Mouse (Mus musculus) midbrain, embryonic 14.5 days (tissue): ENCODE data around the gene Rere. TPM values are rescaled to one million over a fixed set of nuclear protein-coding genes. Genes with fewer than 3 reads are reported as not detected.
A peak's percentile ranks its signal among the peaks of the same experiment; 100 is the strongest.

ENCODE experiments used
- ATAC-seq: fragments of 200-750 bp; cut with Nextera tagmentation; 2 replicates; pipeline ENCODE4 v1.8.0; 2017; ENCODE audit warnings: moderate number of reproducible peaks, moderate library complexity; ENCODE audit not compliant: low FRiP score, low TSS enrichment
- DNase-seq: peaks from one replicate; pipeline ENCODE4 v3.0.0-alpha.2; 2015
- H3K27ac ChIP-seq: fragments of 300-500 bp; sonication (generic); replicated peaks from 2 replicates; pipeline ENCODE4 v1.5.1; 2014; ENCODE audit warnings: mild to moderate bottlenecking, low read depth, low read length, moderate library complexity
- H3K27me3 ChIP-seq: fragments of 300-500 bp; sonication (generic); 2 replicates; pipeline ENCODE4 v1.6.1; 2014; ENCODE audit warnings: low read length, control low read depth, mixed read lengths; ENCODE audit not compliant: control insufficient read depth, insufficient read depth
- H3K36me3 ChIP-seq: fragments of 300-500 bp; sonication (generic); 2 replicates; pipeline ENCODE4 v1.6.1; 2014; ENCODE audit warnings: low read length, control low read depth; ENCODE audit not compliant: control insufficient read depth, insufficient read depth
- H3K4me1 ChIP-seq: fragments of 300-500 bp; sonication (generic); 2 replicates; pipeline ENCODE4 v1.6.1; 2014; ENCODE audit warnings: mild to moderate bottlenecking, antibody characterized with exemption, low read length, control low read depth; ENCODE audit not compliant: control insufficient read depth, insufficient read depth
- H3K4me2 ChIP-seq: fragments of 300-500 bp; sonication (generic); 2 replicates; pipeline ENCODE4 v1.6.1; 2014; ENCODE audit warnings: mild to moderate bottlenecking, low read length, moderate library complexity
- H3K4me3 ChIP-seq: fragments of 300-500 bp; sonication (generic); replicated peaks from 2 replicates; pipeline ENCODE4 v1.5.1; 2014; ENCODE audit warnings: low read depth, low read length
- H3K9ac ChIP-seq: fragments of 300-500 bp; sonication (generic); replicated peaks from 2 replicates; pipeline ENCODE4 v1.6.1; 2014; ENCODE audit warnings: mild to moderate bottlenecking, low read length, moderate library complexity
- H3K9me3 ChIP-seq: fragments of 300-500 bp; sonication (generic); 2 replicates; pipeline ENCODE4 v1.6.1; 2016; ENCODE audit warnings: low read length, control low read depth, mixed read lengths; ENCODE audit not compliant: control insufficient read depth
- WGBS: fragments of 180-500 bp; shearing (Covaris S2); extraction: QIAGEN DNeasy Blood & Tissue Kit; methylation state at CpG from one replicate; pipeline ENCODE4 v1.1.7; 2014; 5-methylcytosine and 5-hydroxymethylcytosine counted together
- polyA plus RNA-seq: library from polyadenylated mRNA; unstranded; fragments of >200 nt; fragmentation: Nextera tagmentation; extraction: Ambion mirVana; gene quantifications from 2 replicates; pipeline ENCODE4 v1.2.1, GENCODE M21; 2014

The Rere gene
- polyA plus RNA-seq, 1 experiment from 2014 or later = 48.6 TPM

DNA sequence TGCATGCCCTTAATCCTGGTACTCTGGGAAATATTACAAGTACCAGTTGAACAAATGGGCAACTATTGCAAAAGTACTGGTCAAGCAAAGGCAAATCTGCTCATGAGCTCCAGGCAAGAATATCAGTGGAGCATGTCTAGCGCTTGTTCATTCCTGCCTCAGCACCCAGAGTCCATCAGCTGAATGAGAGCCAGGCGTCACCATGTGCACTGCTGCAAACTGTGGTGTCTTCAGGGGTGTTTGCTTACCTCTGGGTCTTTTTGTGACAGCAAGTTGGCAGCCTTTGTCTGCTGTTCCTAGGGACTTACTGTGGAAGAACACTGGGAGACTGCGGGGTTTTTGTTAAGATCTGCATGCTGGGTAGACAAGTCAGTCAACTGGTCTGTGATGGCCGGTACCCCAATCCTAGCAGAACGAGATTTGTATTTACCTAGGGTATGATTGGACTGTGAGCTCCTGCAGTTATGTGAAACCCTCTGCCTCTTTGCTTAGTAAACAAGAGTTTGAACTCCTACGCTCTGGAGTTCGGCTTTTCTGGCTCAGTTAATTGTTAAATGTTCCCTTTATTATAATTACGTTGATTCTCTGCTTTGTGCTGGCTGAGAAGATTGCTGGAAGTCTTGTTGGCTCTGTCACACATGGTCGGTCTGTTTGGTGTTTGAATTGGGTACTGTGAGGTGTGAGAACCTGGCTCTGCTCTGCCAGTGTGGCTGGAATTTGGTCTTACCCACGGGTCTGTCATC lies 134.0 kb downstream of the Rere start:
- Histone ChIP-seq H3K4me1 (0 out of 2 replicates have a peak, but pooled peaks cover 5% of the 10 kb centered on the region), H3K36me3 (peaks cover 1% of the 10 kb centered on the region; the same call in 1 of the 2 replicates), H3K4me2 (no peak overlapping the region), H3K4me3 (no peak overlapping the region), H3K9ac (no peak overlapping the region), H3K27me3 (no peaks in the 10 kb centered on the region), H3K9me3 (no peaks in the 10 kb centered on the region), H3K27ac (peak overlapping the region; percentile 6; the same call in 1 of the 2 replicates)
- DNase-seq (no peak), ATAC-seq (no peak)
- WGBS = 56% methylated on average over 10 of the region's 10 CpGs

GRCm38 (mm10) chr4:150420576-150421263 lies 139.3 kb downstream of the Rere start:
- DNase-seq (no peak), ATAC-seq (no peak)
- H3K4me3 ChIP-seq = no peak overlapping the region
- peaks cover 6% of the 10 kb centered on the region; the same call in 1 of the 2 replicates for H3K36me3 ChIP-seq
- H3K27ac ChIP-seq = peak overlapping the region; percentile 32
- 65% methylated on average over 10 of the region's 10 CpGs for WGBS
- H3K9ac ChIP-seq = no peak overlapping the region
- no peaks in the 10 kb centered on the region for H3K27me3 ChIP-seq
- no peaks in the 10 kb centered on the region for H3K9me3 ChIP-seq
- H3K4me1 ChIP-seq = 0 out of 2 replicates have a peak, but pooled peaks cover 7% of the 10 kb centered on the region
- no peak overlapping the region for H3K4me2 ChIP-seq

GRCm38 (mm10) chr4:150426098-150426879 lies 144.8 kb downstream of the Rere start:
- no peak overlapping the region; the same call in 1 of the 2 replicates for H3K9ac ChIP-seq
- peak overlapping the region; percentile 88 for H3K27ac ChIP-seq
- peaks cover 35% of the 10 kb centered on the region for H3K4me1 ChIP-seq
- no peak for DNase-seq
- no peaks in the 10 kb centered on the region for H3K27me3 ChIP-seq
- H3K36me3 ChIP-seq = no peaks in the 10 kb centered on the region
- 19% methylated on average over 8 of the region's 8 CpGs for WGBS
- H3K4me2 ChIP-seq = peak overlapping the region; percentile 27
- no peaks in the 10 kb centered on the region for H3K9me3 ChIP-seq
- no peak overlapping the region for H3K4me3 ChIP-seq
- peak; percentile 60; the same call in 1 of the 2 replicates for ATAC-seq

DNA sequence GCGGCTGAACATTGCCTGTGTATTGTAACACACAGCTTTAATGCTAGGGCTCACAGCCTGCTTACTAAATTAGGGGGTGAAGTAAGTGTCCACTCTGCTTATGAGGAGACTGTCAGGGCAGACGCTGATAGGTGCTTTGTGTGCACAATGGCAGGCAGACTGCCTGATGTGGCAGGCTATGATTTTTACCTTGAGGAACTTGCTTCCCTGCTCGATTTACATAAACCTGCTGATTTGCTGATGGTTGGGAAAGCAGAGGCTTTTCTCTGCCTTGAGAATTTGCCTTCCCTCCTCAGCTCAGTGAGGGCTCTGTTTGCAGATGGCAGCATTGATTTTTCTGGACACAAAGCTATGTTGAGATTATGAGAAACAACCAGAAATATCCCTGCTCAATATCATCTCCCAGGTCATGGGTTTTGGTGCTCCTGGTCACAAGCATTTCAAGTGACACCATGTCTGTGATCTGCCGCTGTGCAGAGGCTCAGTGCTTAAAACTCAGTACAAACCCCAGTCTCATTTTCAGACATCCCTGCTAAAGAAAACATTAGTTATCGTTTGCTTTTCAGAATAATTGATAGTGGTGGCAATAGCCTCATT lies 145.5 kb downstream of the Rere start:
- peak; percentile 71 for DNase-seq
- Histone ChIP-seq H3K27ac (peak overlapping the region; percentile 88), H3K36me3 (0 out of 2 replicates have a peak, but pooled peaks cover under 1% of the 10 kb centered on the region), H3K4me2 (peak overlapping the region; percentile 27), H3K4me1 (peaks cover 39% of the 10 kb centered on the region), H3K27me3 (no peaks in the 10 kb centered on the region), H3K9me3 (no peaks in the 10 kb centered on the region), H3K4me3 (no peak overlapping the region), H3K9ac (peak overlapping the region; percentile 25; the same call in 1 of the 2 replicates)
- peak; percentile 53; the same call in 1 of the 2 replicates for ATAC-seq
- 7% methylated on average over 5 of the region's 5 CpGs for WGBS

DNA sequence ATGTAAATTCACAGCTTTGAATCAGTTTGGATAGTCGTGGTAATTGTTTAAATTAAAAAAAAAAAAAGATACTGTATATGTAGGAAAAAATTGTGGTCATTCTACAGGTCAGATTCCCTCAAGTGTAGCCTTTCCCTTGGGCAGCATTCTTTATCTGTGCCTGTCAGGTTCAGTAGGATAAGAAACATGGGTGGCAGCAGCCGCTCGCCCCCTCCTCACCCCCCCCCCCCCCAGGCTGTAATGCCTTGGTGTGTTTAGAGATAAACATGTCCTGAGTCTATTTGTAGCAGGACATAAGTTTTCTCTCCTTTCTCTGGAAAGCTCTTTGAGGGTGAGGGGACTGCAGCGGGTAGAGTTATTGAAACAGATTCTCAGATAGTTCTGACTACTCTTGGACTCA lies 147.3 kb downstream of the Rere start:
- H3K4me3 ChIP-seq = no peak overlapping the region
- H3K27me3 ChIP-seq = no peaks in the 10 kb centered on the region
- H3K4me2 ChIP-seq = no peak overlapping the region
- H3K9ac ChIP-seq = no peak overlapping the region
- ATAC-seq (no peak), DNase-seq (no peak)
- no peaks in the 10 kb centered on the region for H3K9me3 ChIP-seq
- H3K36me3 ChIP-seq = 0 out of 2 replicates have a peak, but pooled peaks cover 3% of the 10 kb centered on the region
- peaks cover 42% of the 10 kb centered on the region for H3K4me1 ChIP-seq
- H3K27ac ChIP-seq = no peak overlapping the region
- WGBS = 67% methylated on average over 4 of the region's 4 CpGs

DNA sequence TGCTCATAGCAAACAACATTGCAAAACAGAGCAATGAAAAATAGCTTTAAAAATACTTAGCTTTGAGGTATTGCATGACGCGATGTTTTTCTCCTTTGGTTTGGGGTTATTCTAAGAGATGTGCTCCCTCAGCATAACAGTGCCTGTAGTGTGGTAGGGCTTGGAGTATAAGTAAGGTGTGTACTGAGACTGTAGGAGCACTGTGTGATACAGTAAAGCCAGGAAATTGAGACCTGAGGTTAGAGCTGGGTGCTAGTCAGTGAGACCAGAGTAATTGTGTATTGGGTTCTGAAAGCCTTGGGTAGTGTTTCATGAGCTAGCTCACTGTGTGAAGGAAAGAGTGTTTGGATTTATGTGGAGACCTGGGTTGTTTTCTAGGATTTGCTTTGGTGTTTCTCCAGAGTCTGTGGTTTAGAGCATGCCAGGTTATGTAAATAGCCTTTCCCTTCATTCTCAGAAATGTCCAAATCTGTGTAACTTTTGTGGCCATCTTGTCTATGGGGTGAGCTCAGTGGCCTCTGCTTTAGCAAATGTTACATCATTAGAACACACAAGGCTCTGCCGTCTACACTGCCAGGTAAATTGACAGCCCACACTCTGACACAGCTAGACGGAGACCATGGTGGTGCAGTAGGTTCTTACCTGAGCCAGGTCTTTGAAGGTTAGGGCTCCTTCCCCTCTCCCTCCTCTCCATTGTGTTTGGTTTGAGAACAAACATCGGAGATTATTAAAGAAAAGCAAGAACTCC lies 152.6 kb downstream of the Rere start:
- Histone ChIP-seq H3K4me2 (no peak overlapping the region), H3K4me1 (peaks cover 13% of the 10 kb centered on the region)
- no peak for ATAC-seq

GRCm38 (mm10) chr4:150435590-150435989 lies 154.1 kb downstream of the Rere start:
- H3K27ac ChIP-seq = no peak overlapping the region
- ATAC-seq = no peak
- H3K4me3 ChIP-seq = no peak overlapping the region
- no peaks in the 10 kb centered on the region for H3K27me3 ChIP-seq
- H3K4me1 ChIP-seq = peaks cover 10% of the 10 kb centered on the region; the same call in 1 of the 2 replicates
- no peak overlapping the region for H3K4me2 ChIP-seq
- no peak overlapping the region for H3K9ac ChIP-seq
- H3K36me3 ChIP-seq = 0 out of 2 replicates have a peak, but pooled peaks cover 3% of the 10 kb centered on the region
- DNase-seq = no peak
- H3K9me3 ChIP-seq = no peaks in the 10 kb centered on the region
- 97% methylated on average over 5 of the region's 5 CpGs for WGBS

More for the DNA sequence above, 152.6 kb downstream of the Rere start:
- H3K9me3 ChIP-seq = no peaks in the 10 kb centered on the region
- WGBS = 96% methylated on average over 5 of the region's 5 CpGs
- H3K27ac ChIP-seq = no peak overlapping the region
- no peak for DNase-seq
- 0 out of 2 replicates have a peak, but pooled peaks cover 3% of the 10 kb centered on the region for H3K36me3 ChIP-seq
- no peak overlapping the region for H3K4me3 ChIP-seq
- H3K9ac ChIP-seq = no peak overlapping the region
- no peaks in the 10 kb centered on the region for H3K27me3 ChIP-seq
